Mouse (Mus musculus): ENCODE data around the gene Tnpo3. TPM values are rescaled to one million over a fixed set of nuclear protein-coding genes. Genes with fewer than 3 reads are reported as not detected.

Tnpo3 gene
- total and polyA plus RNA-seq, 3 experiments: 60.5 to 140 (median 76.0) TPM

- H3K27me3 ChIP-seq (replicated peaks): peaks cover 50% of the 10 kb centered on the region
- TF ChIP-seq ETS1 (conservative IDR thresholded peaks at IDR 0.05; ENCODE audit: low read depth, low read length) (no peak), SIN3A (IDR thresholded peaks at IDR 0.05; ENCODE audit: low read length) (no peak), ZC3H11A (IDR thresholded peaks at IDR 0.05; ENCODE audit: low read depth, low read length) (no peak), RCOR1 (conservative IDR thresholded peaks at IDR 0.05; ENCODE audit: low read depth, low read length) (no peak), ZKSCAN1 (IDR thresholded peaks at IDR 0.05; ENCODE audit: borderline replicate concordance, low read depth, low read length) (no peak), JUND (conservative IDR thresholded peaks at IDR 0.05; ENCODE audit: low read depth, low read length) (no peak), SMC3 (IDR thresholded peaks at IDR 0.05; ENCODE audit: low read depth, low read length) (no peak), MAX (IDR thresholded peaks at IDR 0.05; ENCODE audit: low read length) (no peak), USF2 (conservative IDR thresholded peaks at IDR 0.05; ENCODE audit: low read depth, low read length) (no peak), EP300 (IDR thresholded peaks at IDR 0.05; ENCODE audit: low read length) (no peak), TBP (conservative IDR thresholded peaks at IDR 0.05; ENCODE audit: low read depth, low read length) (no peak), ELF1 (IDR thresholded peaks at IDR 0.05; ENCODE audit: low read depth, low read length) (no peak), JUN (IDR thresholded peaks at IDR 0.05; ENCODE audit: insufficient read depth, low read depth, low read length) (no peak), UBTF (IDR thresholded peaks at IDR 0.05; ENCODE audit: low read depth, low read length) (no peak), NELFE (IDR thresholded peaks at IDR 0.05; ENCODE audit: low read depth, low read length) (no peak)
- H3K4me3 ChIP-seq (replicated peaks in 1 of 3; ENCODE audit: low read depth in 2 of 3, low read length in 2 of 3, poor library complexity in 1 of 3): no peak overlapping the region
- H3K79me2 ChIP-seq (replicated peaks; ENCODE audit: control insufficient read depth, extremely low read depth, insufficient read depth, poor library complexity, severe bottlenecking): no peaks in the 10 kb centered on the region
- dilution Hi-C loops (cut with MboI; ENCODE audit: extremely low pct_ligation_motif_present, extremely low pct_unique_long_range_greater_than_20kb, low sequenced_read_pairs): no loop called here
- no peak for DNase-seq (ENCODE audit: extremely low read depth)
- no peaks in the 10 kb centered on the region for H3K36me3 ChIP-seq (replicated peaks in 1 of 2; ENCODE audit: control insufficient read depth in 1 of 2, insufficient read depth in 1 of 2, low read length in 1 of 2)
- no peak overlapping the region for H3K4me2 ChIP-seq (ENCODE audit: insufficient read depth, low read depth, poor library complexity, severe bottlenecking)
- H3K9ac ChIP-seq (ENCODE audit: insufficient read depth, low read depth): no peak overlapping the region
- H3K27ac ChIP-seq (ENCODE audit: insufficient read depth, low read depth): no peak overlapping the region
- in situ Hi-C loops (cut with MboI; ENCODE audit: low pct_ligation_motif_present, low pct_unique_long_range_greater_than_20kb, low sequenced_read_pairs): no loop called here
- no peaks in the 10 kb centered on the region for H3K4me1 ChIP-seq (ENCODE audit: control insufficient read depth in 1 of 2, insufficient read depth in 2 of 2)
- peaks cover 6% of the 10 kb centered on the region for H3K9me3 ChIP-seq (replicated peaks; ENCODE audit: low read length)
Observed at GRCm38 (mm10) chr6:29500177-29500576, 109.5 kb downstream of the Tnpo3 start.

GRCm38 (mm10) chr6:29497791-29498190 lies 111.9 kb downstream of the Tnpo3 start:
- H3K79me2 ChIP-seq (replicated peaks; ENCODE audit: control insufficient read depth, extremely low read depth, insufficient read depth, poor library complexity, severe bottlenecking): no peaks in the 10 kb centered on the region
- in situ Hi-C loops (cut with MboI; ENCODE audit: low pct_ligation_motif_present, low pct_unique_long_range_greater_than_20kb, low sequenced_read_pairs): no loop called here
- H3K9me3 ChIP-seq (replicated peaks; ENCODE audit: low read length): peaks cover 6% of the 10 kb centered on the region
- dilution Hi-C loops (cut with MboI; ENCODE audit: extremely low pct_ligation_motif_present, extremely low pct_unique_long_range_greater_than_20kb, low sequenced_read_pairs): no loop called here
- H3K4me2 ChIP-seq (ENCODE audit: insufficient read depth, low read depth, poor library complexity, severe bottlenecking): no peak overlapping the region
- TF ChIP-seq ZC3H11A (IDR thresholded peaks at IDR 0.05; ENCODE audit: low read depth, low read length): no peak
- TF ChIP-seq CHD2 (IDR thresholded peaks at IDR 0.05; ENCODE audit: low read length): no peak
- no peak for TF ChIP-seq KAT2A (IDR thresholded peaks at IDR 0.05; ENCODE audit: insufficient replicate concordance, low read length)
- TF ChIP-seq EP300 (IDR thresholded peaks at IDR 0.05; ENCODE audit: low read length): no peak
- TF ChIP-seq CHD1 (IDR thresholded peaks at IDR 0.05; ENCODE audit: low read depth, low read length): no peak
- no peak for TF ChIP-seq ZKSCAN1 (IDR thresholded peaks at IDR 0.05; ENCODE audit: borderline replicate concordance, low read depth, low read length)
- TF ChIP-seq CTCF (conservative IDR thresholded peaks at IDR 0.05 in 1 of 2, IDR thresholded peaks at IDR 0.05 in 1 of 2; ENCODE audit: low read depth in 2 of 2, low read length in 2 of 2): no peak
- no peak for TF ChIP-seq POLR2A (IDR thresholded peaks at IDR 0.05; ENCODE audit: low read depth, low read length)
- TF ChIP-seq RAD21 (IDR thresholded peaks at IDR 0.05; ENCODE audit: low read depth, low read length): no peak
- TF ChIP-seq SMC3 (IDR thresholded peaks at IDR 0.05; ENCODE audit: low read depth, low read length): no peak
- TF ChIP-seq USF2 (conservative IDR thresholded peaks at IDR 0.05; ENCODE audit: low read depth, low read length): no peak
- TF ChIP-seq IRF4 (IDR thresholded peaks at IDR 0.05; ENCODE audit: low read depth, low read length): no peak
- TF ChIP-seq ETS1 (conservative IDR thresholded peaks at IDR 0.05; ENCODE audit: low read depth, low read length): no peak
- no peak for TF ChIP-seq MAX (IDR thresholded peaks at IDR 0.05; ENCODE audit: low read length)
- peaks cover 55% of the 10 kb centered on the region for H3K27me3 ChIP-seq (replicated peaks)
- H3K36me3 ChIP-seq (replicated peaks in 1 of 2; ENCODE audit: control insufficient read depth in 1 of 2, insufficient read depth in 1 of 2, low read length in 1 of 2): no peaks in the 10 kb centered on the region
- H3K9ac ChIP-seq (ENCODE audit: insufficient read depth, low read depth): no peak overlapping the region
- no peak overlapping the region for H3K4me3 ChIP-seq (replicated peaks in 1 of 3; ENCODE audit: low read depth in 2 of 3, low read length in 2 of 3, poor library complexity in 1 of 3)
- H3K4me1 ChIP-seq (ENCODE audit: control insufficient read depth in 1 of 2, insufficient read depth in 2 of 2): no peaks in the 10 kb centered on the region
- DNase-seq (ENCODE audit: extremely low read depth): no peak
- no peak overlapping the region for H3K27ac ChIP-seq (ENCODE audit: insufficient read depth, low read depth)
